Mouse (Mus musculus) liver, adult 2 months (tissue): ENCODE results near the gene Stam2. TPM values are rescaled to one million over a fixed set of nuclear protein-coding genes. Genes with fewer than 3 reads are reported as not detected.

Source experiments
- DNase-seq: peaks from one replicate; pipeline ENCODE4 v3.0.0-alpha.2; 2011; ENCODE audit warnings: low read depth, low spot score; ENCODE audit errors: extremely low read depth
- H3K27ac ChIP-seq: fragments of 200-500 bp; replicated peaks from 2 replicates; pipeline ENCODE4 v1.5.1; 2012; ENCODE audit warnings: low read depth, mild to moderate bottlenecking, control low read depth, inconsistent platforms, low read length; ENCODE audit not compliant: insufficient read depth
- H3K27me3 ChIP-seq: fragments of 200-500 bp; 2 replicates; pipeline ENCODE4 v1.6.1; 2012; ENCODE audit warnings: mild to moderate bottlenecking, moderate library complexity, low read length, inconsistent platforms; ENCODE audit not compliant: control insufficient read depth, insufficient read depth
- H3K36me3 ChIP-seq: fragments of 200-500 bp; 2 replicates; pipeline ENCODE4 v1.6.1; 2012; ENCODE audit warnings: low read length, inconsistent platforms; ENCODE audit not compliant: control insufficient read depth, insufficient read depth
- H3K4me1 ChIP-seq: fragments of 200-500 bp; 2 replicates; pipeline ENCODE4 v1.6.1; 2011; ENCODE audit warnings: low read length; ENCODE audit not compliant: control insufficient read depth, insufficient read depth
- H3K4me3 ChIP-seq: fragments of 200-500 bp; 2 replicates; pipeline ENCODE4 v1.5.1; 2011; ENCODE audit warnings: low read depth, mild to moderate bottlenecking, control low read depth, low read length, moderate library complexity; ENCODE audit not compliant: insufficient read depth
- H3K79me2 ChIP-seq: fragments of 200-500 bp; 2 replicates; pipeline ENCODE4 v1.6.1; 2012; ENCODE audit warnings: inconsistent platforms, mild to moderate bottlenecking, low read length, moderate library complexity; ENCODE audit not compliant: control insufficient read depth, insufficient read depth
- H3K9ac ChIP-seq: fragments of 200-500 bp; 2 replicates; pipeline ENCODE4 v1.6.1; 2012; ENCODE audit warnings: low read depth, mild to moderate bottlenecking, control low read depth, inconsistent platforms, low read length
- CTCF ChIP-seq: fragments of 200-500 bp; IDR thresholded peaks from 2 replicates; pipeline ENCODE4 v1.5.1; 2011; ENCODE audit warnings: low read depth, low read length, control low read depth
- POLR2A ChIP-seq: fragments of 200-500 bp; IDR thresholded peaks from 2 replicates; pipeline ENCODE4 v1.6.1; 2011; ENCODE audit warnings: low read length, control low read depth; ENCODE audit not compliant: insufficient read depth; ENCODE audit errors: extremely low read depth
- WGBS: fragments of 180-500 bp; shearing (Covaris S2); methylation state at CpG from one replicate; pipeline ENCODE4 v1.1.7; 2018; 5-methylcytosine and 5-hydroxymethylcytosine counted together
- polyA plus RNA-seq: library from polyadenylated mRNA; depleted of rRNA; stranded (reverse); fragments of >200 nt; gene quantifications from 2 replicates; pipeline ENCODE4 v1.2.3, GENCODE M21; 2012
- total RNA-seq: library from RNA; depleted of rRNA; stranded (reverse); fragments of >200 nt; gene quantifications from 2 replicates; pipeline ENCODE4 v1.2.3, GENCODE M21; 2014

The Stam2 gene
- total and polyA plus RNA-seq, 2 experiments = 3.8 to 6.1 TPM

GRCm38 (mm10) chr2:52717076-52717475 is 25.0 kb downstream of the Stam2 start:
- 94% methylated on average over 5 of the region's 5 CpGs for WGBS
- no peak overlapping the region for H3K4me3 ChIP-seq
- TF ChIP-seq POLR2A (no peak), CTCF (no peak)
- no peaks in the 10 kb centered on the region for H3K27me3 ChIP-seq
- H3K4me1 ChIP-seq = peaks cover 2% of the 10 kb centered on the region; the same call in 1 of the 2 replicates
- no peak overlapping the region for H3K9ac ChIP-seq
- no peak for DNase-seq
- H3K27ac ChIP-seq = no peak overlapping the region
- peaks cover 12% of the 10 kb centered on the region for H3K36me3 ChIP-seq
- no peaks in the 10 kb centered on the region for H3K79me2 ChIP-seq

- TF ChIP-seq CTCF = no peak
- TF ChIP-seq POLR2A = no peak
- Histone ChIP-seq H3K36me3 (peaks cover 15% of the 10 kb centered on the region), H3K27me3 (no peaks in the 10 kb centered on the region), H3K79me2 (no peaks in the 10 kb centered on the region), H3K4me1 (no peaks in the 10 kb centered on the region; the same call in 1 of the 2 replicates), H3K9ac (no peak overlapping the region), H3K4me3 (no peak overlapping the region), H3K27ac (no peak overlapping the region)
- 94% methylated on average over 6 of the region's 6 CpGs for WGBS
- DNase-seq = no peak
These were observed 26.5 kb downstream of the Stam2 start for GRCm38 (mm10) chr2:52715538-52715937.

DNA sequence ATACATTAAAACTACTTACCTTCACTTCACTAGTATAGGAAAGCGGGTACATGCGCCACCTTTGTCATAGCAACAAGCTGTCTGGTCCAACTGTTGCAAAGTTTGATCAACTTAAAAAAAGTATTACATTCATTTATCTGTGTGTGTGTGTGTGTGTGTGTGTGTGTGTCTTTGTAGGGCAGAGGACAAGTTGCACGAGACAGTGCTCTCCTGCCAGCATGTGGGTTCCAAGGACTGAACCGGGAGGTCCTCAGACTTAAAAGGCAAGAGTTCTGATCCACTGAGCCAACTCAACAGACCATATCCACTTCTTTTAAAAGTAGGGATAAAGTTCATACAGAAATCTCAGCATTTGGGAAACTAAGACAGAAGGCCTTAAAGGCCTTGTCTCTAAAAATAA is 28.0 kb downstream of the Stam2 start:
- no peak for DNase-seq
- Histone ChIP-seq H3K4me3 (no peak overlapping the region), H3K79me2 (no peaks in the 10 kb centered on the region), H3K9ac (no peak overlapping the region), H3K4me1 (no peaks in the 10 kb centered on the region), H3K36me3 (peaks cover 20% of the 10 kb centered on the region), H3K27ac (no peak overlapping the region), H3K27me3 (no peaks in the 10 kb centered on the region)
- TF ChIP-seq CTCF (no peak), POLR2A (no peak)
- WGBS = 88% methylated on average over 4 of the region's 4 CpGs

- TF ChIP-seq POLR2A (no peak), CTCF (no peak)
- 94% methylated on average over 2 of the region's 2 CpGs for WGBS
- H3K79me2 ChIP-seq = no peaks in the 10 kb centered on the region
- no peak overlapping the region for H3K27ac ChIP-seq
- H3K9ac ChIP-seq = no peak overlapping the region
- H3K36me3 ChIP-seq = peaks cover 38% of the 10 kb centered on the region
- no peak overlapping the region for H3K4me3 ChIP-seq
- H3K4me1 ChIP-seq = no peaks in the 10 kb centered on the region
- no peak for DNase-seq
- no peaks in the 10 kb centered on the region for H3K27me3 ChIP-seq
These were observed 31.3 kb downstream of the Stam2 start for GRCm38 (mm10) chr2:52710804-52711203.

DNA sequence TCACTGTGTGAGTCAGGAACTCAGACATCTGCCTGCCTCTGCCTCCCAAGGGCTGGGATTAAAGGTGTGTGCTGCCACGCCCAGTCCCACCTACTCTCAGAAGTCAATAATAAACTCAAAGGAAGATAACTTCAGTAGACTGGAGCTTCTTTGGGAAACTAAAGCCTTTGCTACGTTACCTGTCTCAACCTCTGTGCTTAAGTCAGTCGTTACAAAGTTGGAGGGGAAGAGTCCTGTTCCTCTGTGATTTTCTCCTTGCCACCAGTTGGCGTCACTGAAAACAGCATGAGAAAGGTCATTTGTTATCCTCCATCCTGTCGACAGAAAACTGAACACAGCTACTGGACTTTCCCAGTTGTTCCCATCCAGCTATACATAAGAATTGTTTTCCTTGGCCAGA is 32.7 kb downstream of the Stam2 start:
- Histone ChIP-seq H3K27ac (no peak overlapping the region), H3K79me2 (no peaks in the 10 kb centered on the region), H3K4me3 (no peak overlapping the region), H3K36me3 (peaks cover 34% of the 10 kb centered on the region), H3K9ac (no peak overlapping the region), H3K4me1 (no peaks in the 10 kb centered on the region), H3K27me3 (no peaks in the 10 kb centered on the region)
- 95% methylated on average over 5 of the region's 5 CpGs for WGBS
- TF ChIP-seq POLR2A (no peak), CTCF (no peak)
- no peak for DNase-seq

GRCm38 (mm10) chr2:52701368-52702036 is 40.6 kb downstream of the Stam2 start:
- Histone ChIP-seq H3K36me3 (peaks cover 25% of the 10 kb centered on the region), H3K27ac (no peak overlapping the region), H3K27me3 (no peaks in the 10 kb centered on the region), H3K4me3 (no peak overlapping the region), H3K9ac (no peak overlapping the region), H3K79me2 (no peaks in the 10 kb centered on the region), H3K4me1 (no peaks in the 10 kb centered on the region)
- WGBS = 95% methylated on average over 11 of the region's 11 CpGs
- TF ChIP-seq CTCF (no peak), POLR2A (no peak)
- no peak for DNase-seq
